Mouse (Mus musculus) erythroblast, embryonic 14.5 days (primary cell): ENCODE measurements around the gene Marc2. TPM values are rescaled to one million over a fixed set of nuclear protein-coding genes. Genes with fewer than 3 reads are reported as not detected.

Experiments
- H3K27me3 ChIP-seq: 2 replicates; pipeline ENCODE4 v1.6.1; 2012; ENCODE audit warnings: inconsistent platforms; ENCODE audit not compliant: control insufficient read depth
- H3K36me3 ChIP-seq: 2 replicates; pipeline ENCODE4 v1.6.1; 2012; ENCODE audit warnings: mild to moderate bottlenecking, inconsistent platforms; ENCODE audit not compliant: control insufficient read depth
- H3K4me1 ChIP-seq: 2 replicates; pipeline ENCODE4 v1.6.1; 2012; ENCODE audit warnings: inconsistent platforms; ENCODE audit not compliant: control insufficient read depth
- H3K4me3 ChIP-seq: replicated peaks from 2 replicates; pipeline ENCODE3; 2012; ENCODE audit warnings: moderate library complexity, mild to moderate bottlenecking, inconsistent platforms
- H3K9me3 ChIP-seq: 2 replicates; pipeline ENCODE4 v1.6.1; 2012; ENCODE audit warnings: low read length, inconsistent platforms, mixed read lengths; ENCODE audit not compliant: control insufficient read depth
- GATA1 ChIP-seq: IDR thresholded peaks from 2 replicates; pipeline ENCODE4 v1.6.1; 2012; ENCODE audit warnings: low read length, inconsistent platforms, mixed read lengths
- TAL1 ChIP-seq: IDR thresholded peaks from 3 replicates; pipeline ENCODE4 v1.6.1; 2012; ENCODE audit warnings: low read length, inconsistent platforms, mixed read lengths
- polyA plus RNA-seq: library from polyadenylated mRNA; stranded (reverse); fragments of >175 nt; gene quantifications from 2 replicates; pipeline ENCODE4 v1.2.3, GENCODE M21; 2012

Marc2 gene
- polyA plus RNA-seq, 1 experiment = 6.8 TPM

- Histone ChIP-seq H3K9me3 (peaks cover 2% of the 10 kb centered on the region; the same call in 1 of the 2 replicates), H3K36me3 (no peaks in the 10 kb centered on the region; the same call in 1 of the 2 replicates), H3K27me3 (peaks cover 3% of the 10 kb centered on the region; the same call in 1 of the 2 replicates), H3K4me3 (no peak overlapping the region), H3K4me1 (no peaks in the 10 kb centered on the region)
- TF ChIP-seq TAL1 = no peak
- no peak for TF ChIP-seq GATA1
Measured at GRCm38 (mm10) chr1:184793163-184793876, 52.9 kb downstream of the Marc2 start.

- Histone ChIP-seq H3K4me3 (no peak overlapping the region), H3K4me1 (peaks cover 2% of the 10 kb centered on the region), H3K27me3 (peaks cover 3% of the 10 kb centered on the region; the same call in 1 of the 2 replicates), H3K36me3 (no peaks in the 10 kb centered on the region; the same call in 1 of the 2 replicates), H3K9me3 (no peaks in the 10 kb centered on the region)
- TF ChIP-seq GATA1 = no peak
- no peak for TF ChIP-seq TAL1
Measured at GRCm38 (mm10) chr1:184791109-184791508, 55.1 kb downstream of the Marc2 start.

GRCm38 (mm10) chr1:184786376-184787151 lies 59.7 kb downstream of the Marc2 start:
- Histone ChIP-seq H3K4me3 (no peak overlapping the region), H3K27me3 (no peaks in the 10 kb centered on the region), H3K9me3 (no peaks in the 10 kb centered on the region), H3K4me1 (peaks cover 14% of the 10 kb centered on the region), H3K36me3 (no peaks in the 10 kb centered on the region; the same call in 1 of the 2 replicates)
- TF ChIP-seq GATA1 = no peak
- TF ChIP-seq TAL1 = no peak

GRCm38 (mm10) chr1:184783641-184784040 lies 62.6 kb downstream of the Marc2 start:
- Histone ChIP-seq H3K27me3 (no peaks in the 10 kb centered on the region), H3K4me3 (no peak overlapping the region), H3K36me3 (no peaks in the 10 kb centered on the region; the same call in 1 of the 2 replicates), H3K9me3 (no peaks in the 10 kb centered on the region), H3K4me1 (peaks cover 24% of the 10 kb centered on the region)
- TF ChIP-seq GATA1 = no peak
- no peak for TF ChIP-seq TAL1

GRCm38 (mm10) chr1:184782161-184782513 lies 64.1 kb downstream of the Marc2 start:
- Histone ChIP-seq H3K27me3 (peaks cover 1% of the 10 kb centered on the region; the same call in 1 of the 2 replicates), H3K4me3 (no peak overlapping the region), H3K9me3 (no peaks in the 10 kb centered on the region), H3K4me1 (peaks cover 24% of the 10 kb centered on the region), H3K36me3 (no peaks in the 10 kb centered on the region)
- no peak for TF ChIP-seq GATA1
- TF ChIP-seq TAL1 = no peak

- TF ChIP-seq GATA1 = no peak
- no peak for TF ChIP-seq TAL1
- H3K27me3 ChIP-seq = peaks cover 2% of the 10 kb centered on the region; the same call in 1 of the 2 replicates
- no peaks in the 10 kb centered on the region for H3K36me3 ChIP-seq
- H3K4me1 ChIP-seq = peaks cover 22% of the 10 kb centered on the region
- no peaks in the 10 kb centered on the region for H3K9me3 ChIP-seq
- H3K4me3 ChIP-seq = no peak overlapping the region
Measured at GRCm38 (mm10) chr1:184781286-184782160, 64.7 kb downstream of the Marc2 start.

GRCm38 (mm10) chr1:184778157-184778556 lies 68.1 kb downstream of the Marc2 start:
- Histone ChIP-seq H3K9me3 (no peaks in the 10 kb centered on the region), H3K4me3 (no peak overlapping the region), H3K27me3 (peaks cover 2% of the 10 kb centered on the region; the same call in 1 of the 2 replicates), H3K4me1 (peaks cover 22% of the 10 kb centered on the region), H3K36me3 (no peaks in the 10 kb centered on the region)
- TF ChIP-seq GATA1 (no peak), TAL1 (no peak)

GRCm38 (mm10) chr1:184777061-184777795 lies 69.0 kb downstream of the Marc2 start:
- Histone ChIP-seq H3K36me3 (no peaks in the 10 kb centered on the region), H3K27me3 (peaks cover 3% of the 10 kb centered on the region), H3K9me3 (no peaks in the 10 kb centered on the region), H3K4me1 (peaks cover 15% of the 10 kb centered on the region), H3K4me3 (no peak overlapping the region)
- TF ChIP-seq GATA1 = no peak
- TF ChIP-seq TAL1 = no peak

GRCm38 (mm10) chr1:184775289-184775688 lies 71.0 kb downstream of the Marc2 start:
- Histone ChIP-seq H3K4me3 (no peak overlapping the region), H3K36me3 (no peaks in the 10 kb centered on the region), H3K4me1 (0 out of 2 replicates have a peak, but pooled peaks cover 3% of the 10 kb centered on the region), H3K9me3 (no peaks in the 10 kb centered on the region), H3K27me3 (peaks cover 5% of the 10 kb centered on the region)
- no peak for TF ChIP-seq TAL1
- TF ChIP-seq GATA1 = no peak
